Mouse (Mus musculus) activated CD4-positive, CD25-positive, alpha-beta regulatory T cell, adult 4 months (primary cell): ENCODE results near the gene Aff3. TPM values are rescaled to one million over a fixed set of nuclear protein-coding genes. Genes with fewer than 3 reads are reported as not detected.

Experiments used
- ATAC-seq: one replicate; pipeline ENCODE4 v1.8.0; 2017
- polyA plus RNA-seq, 2 experiments: library from polyadenylated mRNA; unstranded; fragments of 100-300 nt; shearing (Covaris generic); gene quantifications; one replicate each; pipeline ENCODE4 v1.2.1; 2017

Aff3 gene
- polyA plus RNA-seq = 10 to 100 TPM; 15.0 to 18.5 TPM

GRCm38 (mm10) chr1:38664777-38665176, at the start of gene Aff3:
TSS of gene Aff3 (minus strand) at chr1:38664955.
- peak; percentile 74 for ATAC-seq

DNA sequence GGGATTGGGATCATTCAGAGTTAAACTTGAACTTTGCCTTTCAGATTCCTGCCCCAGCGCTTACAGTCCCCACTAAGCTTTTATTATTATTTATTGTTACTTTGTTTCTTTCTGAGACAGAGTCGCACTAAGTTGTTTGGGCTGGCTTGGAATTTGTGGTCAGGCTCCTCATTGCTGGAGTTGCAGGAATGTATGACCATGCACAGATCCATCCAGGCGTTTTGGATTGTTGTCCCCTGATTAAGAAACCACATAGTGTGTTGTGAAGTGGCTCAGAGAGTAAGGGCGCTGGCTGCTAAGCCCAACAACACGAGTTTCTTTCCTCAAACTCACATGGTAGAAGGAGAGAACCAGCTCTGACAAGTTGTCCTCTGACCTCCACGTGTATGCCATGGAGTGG, 35.9 kb upstream of the Aff3 start:
- ATAC-seq = no peak

- no peak for ATAC-seq
Measured at GRCm38 (mm10) chr1:38699244-38699643, 34.5 kb upstream of the Aff3 start.

DNA sequence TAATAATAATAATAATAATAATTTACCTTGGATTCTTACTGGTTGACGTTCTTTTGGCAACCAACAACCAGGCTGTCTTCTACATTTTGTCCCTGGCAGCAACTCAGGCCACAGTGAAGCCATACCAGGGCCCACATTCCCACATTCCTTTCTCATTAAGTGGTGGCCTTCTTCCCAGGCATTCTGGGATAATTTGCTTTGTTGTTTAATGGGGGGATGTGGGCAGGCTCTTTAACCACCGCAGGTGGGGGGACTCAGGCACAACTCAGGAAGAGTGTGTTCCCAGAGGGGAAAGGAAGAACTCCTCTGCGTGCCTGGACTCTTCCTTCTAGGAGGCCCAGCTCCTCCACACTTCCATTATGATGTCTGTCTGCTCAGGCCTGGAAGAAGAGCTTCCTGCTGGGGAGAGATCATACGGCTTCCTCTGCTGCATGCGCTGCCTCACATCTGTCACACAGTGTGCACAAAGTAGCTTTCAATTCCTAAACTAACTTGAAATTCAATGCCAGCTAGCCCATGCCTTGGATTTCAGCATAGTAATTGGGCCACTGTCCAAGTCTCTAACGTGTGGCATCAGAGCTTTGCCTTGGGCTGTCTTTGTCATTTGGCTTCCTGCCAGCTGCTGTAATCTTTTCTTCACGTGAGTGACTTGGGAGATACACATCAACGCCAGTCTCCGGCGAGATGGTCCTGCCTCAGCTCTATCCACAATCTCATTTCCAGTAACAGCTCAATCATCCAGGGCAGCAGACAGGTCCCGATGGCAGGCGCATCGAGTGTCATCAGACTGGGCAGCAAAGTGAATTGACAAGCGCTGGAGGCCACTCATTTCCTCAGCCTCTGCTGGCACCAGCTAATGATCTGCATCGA, 31.3 kb upstream of the Aff3 start:
- ATAC-seq = no peak

DNA sequence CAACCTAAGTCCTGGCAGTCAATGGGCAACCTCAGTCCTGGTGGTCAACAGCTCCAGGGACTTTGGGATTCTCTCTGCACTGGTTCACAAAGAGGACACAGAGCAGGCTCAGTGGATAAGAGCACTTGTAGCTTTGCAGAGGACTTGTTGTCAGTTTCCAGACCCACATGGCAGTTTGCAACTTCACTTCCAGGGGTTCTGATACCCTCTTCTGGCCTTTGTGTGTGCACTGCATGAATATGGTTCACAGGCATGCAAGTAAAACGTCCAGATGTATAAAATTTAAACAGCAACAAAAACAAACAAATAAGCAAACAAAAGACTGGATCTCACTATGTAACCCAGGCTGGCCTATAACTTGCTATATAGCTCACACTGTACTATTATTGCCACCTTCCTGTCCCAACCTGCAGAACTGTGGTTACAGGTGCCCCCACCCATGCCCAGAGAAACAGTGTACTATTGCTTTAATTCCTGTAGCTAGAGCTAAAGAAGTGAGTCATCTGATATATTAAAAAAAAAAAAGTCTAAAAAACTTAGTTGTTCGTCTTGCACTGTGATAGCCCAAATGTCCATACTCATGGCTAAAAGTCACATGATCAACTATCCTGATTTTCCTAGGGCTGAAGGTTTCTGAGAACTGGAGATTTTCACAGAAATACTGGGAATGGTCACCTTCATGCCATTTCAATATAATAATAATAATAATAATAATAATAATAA, 30.5 kb upstream of the Aff3 start:
- ATAC-seq = no peak

- peak; percentile 82 for ATAC-seq
Measured at GRCm38 (mm10) chr1:38694142-38694541, 29.4 kb upstream of the Aff3 start.

DNA sequence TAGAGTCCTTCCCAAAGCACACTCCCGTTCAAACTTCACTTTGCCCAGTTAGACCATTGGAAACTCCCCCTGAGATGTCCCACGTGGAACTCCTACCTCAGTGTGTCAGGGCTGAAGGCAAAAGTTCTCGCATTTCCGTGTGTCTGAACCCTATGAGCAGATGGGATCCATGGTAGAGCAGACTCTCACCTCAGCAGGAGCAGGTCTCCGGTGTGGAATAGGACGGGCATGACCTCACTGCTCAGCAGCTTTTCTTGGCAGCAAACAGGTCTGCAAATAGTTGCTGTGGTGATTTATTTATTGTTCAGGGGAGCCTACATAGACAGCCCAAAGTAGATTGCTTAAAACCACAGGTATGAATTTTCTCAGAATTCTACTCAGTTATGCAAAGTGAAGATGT, 25.7 kb upstream of the Aff3 start:
- ATAC-seq = no peak

- ATAC-seq = no peak
Measured at GRCm38 (mm10) chr1:38688216-38688615, 23.5 kb upstream of the Aff3 start.

DNA sequence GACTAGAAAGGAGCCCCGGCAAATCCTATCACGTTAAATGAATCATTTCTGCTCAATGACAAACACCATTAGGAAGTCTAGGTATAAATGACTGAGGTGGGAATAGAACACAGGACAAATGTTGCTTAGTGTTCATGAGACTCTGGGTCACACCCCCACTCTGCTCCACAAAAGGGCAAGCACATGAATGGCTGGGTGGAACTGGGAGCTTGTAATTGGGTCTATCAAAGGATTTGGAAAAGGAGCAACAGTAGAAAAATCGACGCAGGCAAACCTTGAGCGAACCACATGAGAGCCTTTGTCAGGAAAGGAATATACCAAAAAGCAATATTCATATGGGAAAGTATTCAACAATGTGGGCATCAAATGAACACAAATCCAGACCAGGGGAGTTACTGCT, 21.0 kb upstream of the Aff3 start:
- no peak for ATAC-seq

- ATAC-seq = no peak
Measured at GRCm38 (mm10) chr1:38683158-38683721, 18.5 kb upstream of the Aff3 start.

GRCm38 (mm10) chr1:38679890-38680289, 15.1 kb upstream of the Aff3 start:
- no peak for ATAC-seq

GRCm38 (mm10) chr1:38671756-38672155, 7.0 kb upstream of the Aff3 start:
- ATAC-seq = no peak

- ATAC-seq = no peak
Measured at GRCm38 (mm10) chr1:38671019-38671418, 6.3 kb upstream of the Aff3 start.

DNA sequence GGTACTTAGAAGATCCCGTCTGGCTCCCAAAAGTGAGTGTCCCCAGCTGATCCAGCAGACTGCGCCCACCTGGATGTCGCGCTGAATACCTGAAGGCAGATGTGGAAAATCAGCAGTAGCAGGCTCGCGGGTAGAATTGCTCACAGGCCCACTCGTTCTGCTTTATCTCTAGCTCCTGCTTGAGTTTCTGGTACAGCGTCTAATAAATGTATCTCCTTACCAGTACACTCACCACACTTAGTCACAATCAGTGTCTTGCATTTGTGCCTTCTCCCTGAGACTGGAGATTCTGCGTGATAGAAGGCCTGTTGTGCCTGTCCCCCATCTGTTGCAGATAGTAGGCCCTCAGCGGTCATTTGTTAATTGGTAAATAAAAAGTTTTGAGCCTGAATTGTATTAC, 3.6 kb upstream of the Aff3 start:
- no peak for ATAC-seq

GRCm38 (mm10) chr1:38667892-38668291, 3.1 kb upstream of the Aff3 start:
- no peak for ATAC-seq

DNA sequence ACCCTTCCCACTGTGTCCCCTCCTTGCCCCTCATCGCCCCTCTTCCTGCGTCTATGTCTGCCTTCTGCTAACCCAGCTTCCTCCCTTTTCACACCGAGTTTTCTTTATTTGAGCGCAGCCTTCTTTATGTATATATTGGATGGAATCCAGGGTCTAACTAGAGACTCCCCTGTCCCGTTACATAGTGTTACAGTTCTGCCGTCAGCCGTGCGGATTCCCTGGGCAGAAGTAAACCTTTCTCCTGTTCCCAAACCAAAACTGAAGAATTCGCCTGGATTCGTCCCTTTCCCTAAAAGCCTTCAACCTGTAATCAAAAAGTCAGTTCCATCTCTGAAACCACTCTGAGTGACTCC, 2.0 kb upstream of the Aff3 start:
- no peak for ATAC-seq

DNA sequence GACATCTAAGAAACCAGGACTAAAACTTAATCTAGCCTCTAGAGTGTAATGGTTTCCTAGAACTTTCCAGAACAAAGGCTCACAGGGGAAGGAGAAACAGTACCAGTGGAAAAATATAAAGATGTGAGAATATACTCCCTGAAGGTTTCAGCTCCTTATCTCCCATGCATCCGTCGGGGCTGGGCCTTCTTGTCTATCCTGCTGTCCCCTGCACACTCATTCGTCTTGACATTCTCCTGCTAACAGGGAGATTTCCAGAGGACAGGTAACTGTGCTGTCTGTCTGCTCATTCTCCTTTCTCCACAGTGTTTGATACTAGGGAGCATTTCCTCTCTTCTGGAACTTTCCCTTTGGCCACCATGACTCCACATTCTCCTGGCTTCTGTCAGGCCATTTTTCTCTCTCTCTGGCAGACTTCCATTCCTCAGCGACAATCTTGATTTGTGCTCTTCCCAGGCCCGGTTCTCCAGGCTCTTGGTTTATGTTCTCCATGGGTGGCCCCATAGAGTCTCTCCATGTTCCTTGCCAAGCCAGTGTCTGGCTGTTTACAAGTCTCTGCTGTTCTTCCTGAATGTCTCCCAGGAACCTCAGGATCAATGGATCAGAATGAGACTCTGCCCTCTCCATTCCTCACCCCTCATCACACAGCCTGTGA, 1.5 kb upstream of the Aff3 start:
- ATAC-seq = no peak

- peak; percentile 72 for ATAC-seq
Measured at GRCm38 (mm10) chr1:38665611-38666010, 856 bp upstream of the Aff3 start.

DNA sequence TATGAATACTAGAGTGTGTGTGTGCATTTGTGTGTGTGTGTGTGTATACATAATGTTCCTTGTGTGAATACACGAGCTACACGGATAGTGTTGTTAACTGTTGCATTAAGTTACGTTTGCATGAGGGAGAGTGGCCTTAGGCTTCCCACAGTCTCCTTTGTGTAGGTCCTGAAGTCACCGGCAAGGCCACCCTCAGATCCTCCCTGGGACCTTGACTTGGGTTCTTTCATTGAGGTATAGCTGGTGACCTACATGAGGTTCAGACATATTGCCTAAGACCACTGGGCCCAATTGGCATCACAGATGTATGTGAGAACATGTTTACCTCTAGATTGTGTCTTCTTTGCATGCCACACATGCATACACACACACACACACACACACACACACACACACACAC, 494 bp downstream of the Aff3 start:
- ATAC-seq = no peak

DNA sequence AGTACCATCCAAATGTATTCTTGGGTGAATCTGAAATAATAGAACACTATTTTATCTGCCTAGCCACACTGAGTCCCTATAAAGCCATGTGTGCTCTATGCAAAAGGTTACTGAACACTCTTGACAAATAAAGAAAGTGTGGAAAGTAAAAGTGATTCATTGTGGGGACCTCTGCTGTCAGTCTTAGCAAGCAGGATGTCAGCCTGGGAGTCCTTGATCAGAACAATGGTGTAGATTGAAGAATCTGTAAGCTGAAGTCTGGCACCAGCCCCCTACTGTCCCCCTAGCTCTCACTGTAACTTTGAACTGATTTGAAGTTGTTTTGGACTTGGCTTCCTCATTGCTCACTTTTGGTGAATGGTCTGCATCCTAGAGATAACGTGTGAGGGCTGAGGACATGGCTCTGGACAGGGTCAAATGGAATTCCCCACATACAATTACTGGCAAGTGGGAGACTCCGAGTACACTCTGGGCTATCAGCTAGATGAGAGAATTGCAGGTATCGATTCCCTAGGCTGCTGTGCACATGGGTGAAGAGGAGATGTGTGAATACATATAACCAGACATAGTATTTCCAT, 2.0 kb downstream of the Aff3 start:
- ATAC-seq = peak; percentile 48

DNA sequence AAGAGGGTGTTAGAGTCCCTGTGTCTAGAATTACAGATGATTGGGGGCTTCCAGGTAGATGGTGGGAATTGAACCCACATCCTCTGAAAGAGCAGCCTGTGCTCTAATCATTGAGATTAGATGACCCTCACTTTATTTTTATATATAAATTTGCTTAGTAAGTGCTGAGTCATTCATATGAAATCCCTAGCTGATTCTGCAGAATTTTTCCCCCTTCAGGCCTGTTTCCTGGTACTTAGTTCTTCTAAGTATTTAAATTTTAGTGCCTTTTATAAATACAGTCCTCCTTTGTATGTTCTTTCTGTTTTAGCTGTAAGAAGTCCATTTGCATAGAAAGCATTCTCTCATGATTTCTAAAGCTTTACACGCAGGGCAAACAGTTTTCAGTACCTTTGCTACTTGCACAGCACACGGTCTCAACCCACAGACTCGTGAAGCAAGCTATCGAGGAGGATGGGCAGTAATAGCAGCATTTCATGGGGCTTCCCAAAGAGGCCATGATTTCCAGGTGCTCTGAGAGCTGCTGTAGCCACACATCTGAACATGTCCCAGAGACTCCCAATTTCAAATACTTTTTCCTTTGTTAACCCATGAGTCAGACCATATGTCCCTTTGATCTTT, 5.7 kb downstream of the Aff3 start:
- ATAC-seq = no peak

DNA sequence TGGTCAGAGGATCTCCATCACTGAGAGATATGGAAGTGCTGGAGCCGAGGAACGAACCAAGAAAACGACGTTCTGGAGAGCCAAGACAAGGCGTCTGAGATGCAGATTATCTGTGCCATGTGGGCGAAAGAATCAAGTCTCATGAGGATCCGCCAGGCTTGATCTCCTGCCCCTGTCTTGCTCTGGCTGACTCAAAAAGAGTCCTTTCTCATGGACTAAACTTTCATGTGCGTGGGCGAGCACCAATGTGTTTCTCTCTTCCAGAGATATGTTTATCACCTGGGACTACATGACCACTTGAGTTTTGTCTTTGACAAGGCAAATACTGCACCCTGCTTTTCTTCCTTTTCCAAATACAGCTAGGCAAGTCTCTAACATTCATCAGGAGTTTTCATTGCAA, 6.4 kb downstream of the Aff3 start:
- no peak for ATAC-seq
